Mouse (Mus musculus) adrenal gland, adult 2 months (tissue): ENCODE data around the gene Tnpo1. TPM values are rescaled to one million over a fixed set of nuclear protein-coding genes. Genes with fewer than 3 reads are reported as not detected.
A peak's percentile ranks its signal among the peaks of the same experiment; 100 is the strongest.
"Not testable (repeated sequence)": the region's sequence is repeated elsewhere in the genome, so short reads cannot be mapped to it uniquely, and the experiment has no call there.

Experiments used
- DNase-seq: peaks from one replicate; pipeline ENCODE4 v3.0.0; 2021
- polyA plus RNA-seq: library from polyadenylated mRNA; depleted of rRNA; stranded (reverse); fragments of >200 nt; gene quantifications from 2 replicates; pipeline ENCODE4 v1.2.3, GENCODE M21; 2012
- total RNA-seq, 2 experiments: library from RNA; stranded (reverse); gene quantifications; 2 replicates each; pipeline ENCODE4 v1.2.3; 2021

Gene Tnpo1
- total and polyA plus RNA-seq, 3 experiments, result 9.6 to 127 (median 126) TPM

GRCm38 (mm10) chr13:98890137-98890870 is 35.9 kb downstream of the Tnpo1 start:
- DNase-seq, result peak; percentile 84

- no peak for DNase-seq
These were observed 37.0 kb downstream of the Tnpo1 start for GRCm38 (mm10) chr13:98889211-98889610.

- DNase-seq, result no peak
These were observed 42.4 kb downstream of the Tnpo1 start for GRCm38 (mm10) chr13:98883774-98884173.

GRCm38 (mm10) chr13:98881991-98882390 is 44.2 kb downstream of the Tnpo1 start:
- DNase-seq, result no peak

- no peak for DNase-seq
These were observed 45.8 kb downstream of the Tnpo1 start for GRCm38 (mm10) chr13:98880336-98880735.

- no peak for DNase-seq
These were observed 46.8 kb downstream of the Tnpo1 start for GRCm38 (mm10) chr13:98879422-98879821.

- no peak for DNase-seq
These were observed 49.0 kb downstream of the Tnpo1 start for GRCm38 (mm10) chr13:98877165-98877564.

- no peak for DNase-seq
These were observed 51.5 kb downstream of the Tnpo1 start for GRCm38 (mm10) chr13:98874727-98875126.

GRCm38 (mm10) chr13:98872273-98872847 is 53.8 kb downstream of the Tnpo1 start:
- DNase-seq, result no peak

- DNase-seq, result peak; percentile 54
These were observed 54.9 kb downstream of the Tnpo1 start for GRCm38 (mm10) chr13:98871263-98871662.

- DNase-seq, result no peak
These were observed 57.8 kb downstream of the Tnpo1 start for GRCm38 (mm10) chr13:98868236-98868923.

- peak; percentile 51 for DNase-seq
These were observed 58.4 kb downstream of the Tnpo1 start for GRCm38 (mm10) chr13:98867810-98868209.

GRCm38 (mm10) chr13:98855291-98855690 is 70.9 kb downstream of the Tnpo1 start:
- DNase-seq, result no peak

GRCm38 (mm10) chr13:98845794-98846193 is 80.4 kb downstream of the Tnpo1 start:
- no peak for DNase-seq

GRCm38 (mm10) chr13:98836423-98837088 is 89.6 kb downstream of the Tnpo1 start:
- DNase-seq, result no peak

- DNase-seq, result no peak
These were observed 90.4 kb downstream of the Tnpo1 start for GRCm38 (mm10) chr13:98835740-98836139.

GRCm38 (mm10) chr13:98834723-98835122 is 91.5 kb downstream of the Tnpo1 start:
- DNase-seq, result no peak

GRCm38 (mm10) chr13:98834199-98834598 is 92.0 kb downstream of the Tnpo1 start:
- no peak for DNase-seq

- no peak for DNase-seq
These were observed 93.4 kb downstream of the Tnpo1 start for GRCm38 (mm10) chr13:98832451-98833450.

GRCm38 (mm10) chr13:98829026-98829425 is 97.2 kb downstream of the Tnpo1 start:
- not testable (repeated sequence) for DNase-seq

- no peak for DNase-seq
These were observed 100.6 kb downstream of the Tnpo1 start for GRCm38 (mm10) chr13:98825574-98825973.
